Mouse (Mus musculus) T-helper 17 cell (primary cell): Measurements from ENCODE around the gene Phospho2.

Experiments
- in situ Hi-C, 2 experiments: fragments of 300-600 bp; cut with MboI, MseI; formaldehyde crosslinking; loops; 1 replicate in 1 of 2; 2 replicates in 1 of 2; pipeline ENCODE4 v1.15.1; 2025; ENCODE audit warnings: high pct_unique_total_duplicates in 2 of 2

The Phospho2 gene

DNA sequence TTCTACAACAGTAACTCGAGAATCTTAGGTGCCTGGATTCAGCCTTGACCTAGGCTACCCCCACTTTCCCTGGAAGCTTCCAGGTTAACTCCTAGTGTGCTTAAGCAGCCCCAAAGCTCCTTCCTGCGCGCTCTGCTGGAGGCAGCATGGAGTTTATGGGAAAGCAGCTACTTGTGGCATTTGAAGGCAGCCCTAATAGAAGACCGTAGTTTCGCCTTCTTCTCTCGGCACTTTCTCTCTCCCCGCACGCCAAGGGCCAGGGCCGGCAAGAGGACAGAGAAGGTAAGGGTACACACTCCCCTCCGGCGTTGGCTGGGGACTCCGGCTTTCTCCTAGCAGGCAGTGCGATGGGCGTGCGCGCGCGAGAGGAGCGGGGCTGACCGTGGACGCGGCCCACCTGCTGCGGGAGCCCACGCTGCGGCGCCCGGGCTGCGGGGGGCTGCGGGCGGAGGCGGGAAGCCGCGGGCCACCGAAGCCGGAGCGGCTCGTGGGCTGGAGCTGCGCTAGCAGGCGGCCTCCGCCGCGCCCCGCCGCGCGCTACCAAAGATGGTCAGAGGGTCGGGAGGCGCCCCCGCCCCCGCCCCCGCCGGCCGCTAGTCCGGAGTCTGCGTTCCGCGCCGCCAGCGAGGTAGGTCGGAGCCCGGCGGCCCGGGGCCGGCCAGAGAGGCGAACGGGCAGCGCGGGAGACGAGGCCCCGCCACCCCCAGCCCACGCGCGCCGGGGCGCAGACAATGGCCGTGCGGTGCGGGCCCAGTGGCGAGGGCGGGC is 33.1 kb downstream of the Phospho2 start:
- in situ Hi-C loops, result no loop called here

DNA sequence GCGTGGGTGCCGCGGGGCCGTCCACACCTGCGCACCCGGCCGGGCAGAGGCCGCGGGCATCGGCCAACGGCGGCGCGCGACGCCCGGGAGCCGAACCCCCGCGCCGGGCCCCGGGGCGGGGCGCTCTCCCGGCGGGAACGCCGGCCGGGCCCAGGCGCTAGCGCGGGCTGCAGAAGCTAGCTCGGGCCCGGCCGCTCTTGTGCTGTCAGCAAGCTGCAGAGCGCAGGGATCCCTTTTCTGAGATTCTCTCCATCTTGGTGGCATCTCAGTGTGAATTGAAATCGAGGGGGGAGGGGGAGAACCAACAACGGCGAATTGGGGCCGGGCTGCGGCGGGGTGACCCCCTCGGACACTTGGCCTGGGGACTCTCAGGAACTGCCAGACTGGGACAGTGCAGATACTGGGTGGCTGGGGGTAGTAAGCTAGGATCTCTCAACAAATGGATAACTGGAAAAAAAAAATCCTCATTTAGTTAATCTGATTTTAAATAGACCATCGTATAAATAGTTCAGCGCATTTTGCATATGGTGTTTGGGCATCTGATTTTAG is 33.8 kb downstream of the Phospho2 start:
- in situ Hi-C loops, result no loop called here

DNA sequence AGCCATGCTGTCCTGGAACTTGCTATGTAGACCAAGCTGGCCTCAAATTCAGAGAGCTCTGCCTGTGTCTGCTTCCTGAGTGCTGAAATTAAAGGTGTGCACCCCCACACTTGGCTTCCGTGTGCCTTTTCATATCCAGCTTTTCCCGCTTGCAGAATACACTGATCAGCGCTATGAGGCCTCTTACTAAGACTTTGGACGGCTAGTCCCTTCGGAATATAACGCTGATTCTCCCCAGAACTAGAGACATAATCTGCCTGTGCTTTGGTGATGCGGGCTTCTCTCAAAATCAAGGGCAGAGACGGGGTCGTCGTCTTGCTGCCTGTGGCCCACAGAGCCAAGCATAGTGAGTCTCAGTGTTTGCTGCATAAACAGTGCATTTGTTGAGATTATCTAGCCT is 36.5 kb downstream of the Phospho2 start:
- in situ Hi-C loops, result no loop called here

DNA sequence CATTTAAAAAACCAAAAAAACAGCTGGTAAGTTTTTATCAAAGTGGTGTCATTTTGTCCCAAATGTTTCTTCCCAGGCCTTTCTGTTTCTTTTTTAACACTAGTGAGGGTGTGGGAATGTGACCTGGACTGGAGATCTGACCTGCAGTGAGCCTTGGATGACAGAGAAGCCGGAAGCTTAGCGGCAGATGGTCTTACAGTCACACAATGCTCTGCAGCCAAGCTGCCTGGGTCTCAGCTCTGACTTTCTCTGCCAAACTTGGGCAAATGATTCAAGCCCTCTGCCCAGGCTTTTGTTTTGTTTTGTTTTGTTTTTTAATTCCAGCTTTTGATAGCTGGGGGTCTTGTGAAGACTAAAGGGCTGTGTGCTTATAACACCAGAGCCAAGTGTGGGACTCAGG is 37.0 kb downstream of the Phospho2 start:
- in situ Hi-C loops, result no loop called here

DNA sequence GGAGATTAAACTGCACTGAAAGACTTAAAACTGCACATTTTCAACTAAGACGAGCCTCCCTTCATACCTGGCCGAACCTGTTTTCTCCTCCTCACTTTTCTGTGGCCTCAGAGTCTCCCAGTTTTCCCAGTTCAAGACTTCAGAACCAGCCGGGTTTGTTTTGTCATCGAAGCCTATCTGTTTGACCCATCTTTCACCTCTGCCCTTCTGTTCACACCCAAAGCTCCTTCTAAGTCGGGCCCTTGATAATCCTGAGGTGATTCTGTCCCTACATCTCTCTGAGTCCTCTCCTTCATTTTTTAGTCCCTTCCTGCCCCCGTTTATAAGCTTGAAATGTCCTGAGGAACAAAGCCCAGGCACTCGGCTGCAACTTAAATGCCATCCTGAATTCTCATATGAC is 38.6 kb downstream of the Phospho2 start:
- in situ Hi-C loops, result no loop called here

DNA sequence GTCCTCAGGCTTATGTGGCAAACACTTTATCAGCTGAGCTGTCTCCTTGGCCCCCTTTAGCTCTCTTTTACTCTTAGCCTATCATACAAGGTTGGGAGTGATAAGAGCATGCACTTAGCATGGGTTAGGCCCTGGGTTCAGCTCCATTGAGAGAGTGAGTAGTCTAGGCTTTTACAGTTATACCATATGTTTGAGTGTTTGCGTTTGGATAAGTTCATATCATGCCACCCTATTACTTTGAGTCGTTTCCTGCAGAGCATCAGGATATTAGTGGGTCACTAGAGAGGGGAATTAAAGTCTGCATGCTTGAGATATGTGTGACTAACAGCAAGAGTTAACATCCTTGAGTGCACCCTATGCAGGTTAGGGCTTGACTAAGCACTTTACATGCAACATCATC is 40.3 kb downstream of the Phospho2 start:
- in situ Hi-C loops, result no loop called here

DNA sequence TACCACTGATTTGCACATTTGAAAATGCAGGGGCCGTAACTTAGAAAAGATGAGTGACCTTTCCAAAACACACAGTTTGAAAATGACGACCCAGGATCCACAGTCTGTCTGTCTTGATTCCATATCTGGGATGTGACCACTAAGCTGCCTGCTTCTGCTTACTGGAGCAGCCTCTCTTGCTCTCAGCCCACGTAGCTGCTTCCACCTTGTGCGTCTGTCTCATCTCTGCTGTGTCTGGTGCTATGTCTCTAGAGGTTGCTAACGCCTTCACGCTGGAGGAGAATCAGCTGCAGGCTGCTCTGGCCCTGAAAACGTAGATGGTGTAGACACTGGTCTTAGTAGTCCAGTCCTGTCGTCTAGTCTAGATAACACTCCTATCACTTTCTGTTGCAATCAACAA is 40.7 kb downstream of the Phospho2 start:
- in situ Hi-C loops, result no loop called here

DNA sequence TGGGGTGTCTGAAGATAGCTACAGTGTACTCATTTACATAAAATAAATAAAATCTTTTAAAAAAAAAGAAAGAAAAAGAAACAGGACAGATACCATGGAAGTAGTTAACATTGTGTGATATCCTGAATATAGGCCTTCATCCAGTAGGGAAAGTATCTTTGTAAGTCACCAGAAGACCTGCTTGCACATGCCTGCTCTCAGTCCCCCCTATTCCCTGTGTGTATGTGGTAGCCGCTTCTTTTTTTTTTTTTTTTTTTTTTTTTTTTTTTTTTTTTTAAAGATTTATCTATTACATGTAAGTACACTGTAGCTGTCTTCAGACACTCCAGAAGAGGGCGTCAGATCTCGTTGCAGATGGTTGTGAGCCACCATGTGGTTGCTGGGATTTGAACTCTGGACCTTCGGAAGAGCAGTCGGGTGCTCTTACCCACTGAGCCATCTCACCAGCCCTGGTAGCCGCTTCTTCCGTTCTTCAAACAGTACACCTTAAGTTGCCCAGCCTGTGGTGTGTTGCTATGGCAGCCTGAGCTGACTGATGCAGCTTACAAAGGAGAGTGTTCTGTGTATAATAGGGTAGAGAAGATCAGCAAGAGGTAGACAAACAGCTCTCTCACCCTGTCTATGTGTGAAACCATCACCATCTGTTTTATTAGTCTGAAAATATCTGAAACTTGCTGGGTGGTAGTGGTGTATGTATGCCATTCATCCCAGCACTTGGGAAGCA is 48.0 kb downstream of the Phospho2 start:
- in situ Hi-C loops, result no loop called here

DNA sequence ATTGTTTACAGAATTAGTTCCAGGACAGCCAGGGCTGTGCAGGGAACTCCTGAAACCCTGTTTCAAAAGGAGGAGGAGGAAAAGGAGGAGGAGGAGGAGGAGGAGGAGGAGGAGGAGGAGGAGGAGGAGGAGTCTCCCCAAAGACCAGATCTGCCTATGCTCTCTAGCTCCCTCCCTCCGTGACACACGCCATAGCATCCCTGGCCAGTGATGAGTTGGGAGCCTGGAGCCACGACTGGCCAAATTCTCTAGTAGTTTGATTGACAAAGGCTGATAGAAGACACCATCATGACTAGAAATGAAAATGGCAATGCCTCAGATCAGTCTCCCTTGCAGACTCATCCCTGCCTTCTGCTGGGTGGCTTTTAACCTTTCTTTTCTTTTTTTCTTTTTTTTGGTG is 48.6 kb downstream of the Phospho2 start:
- in situ Hi-C loops, result no loop called here

DNA sequence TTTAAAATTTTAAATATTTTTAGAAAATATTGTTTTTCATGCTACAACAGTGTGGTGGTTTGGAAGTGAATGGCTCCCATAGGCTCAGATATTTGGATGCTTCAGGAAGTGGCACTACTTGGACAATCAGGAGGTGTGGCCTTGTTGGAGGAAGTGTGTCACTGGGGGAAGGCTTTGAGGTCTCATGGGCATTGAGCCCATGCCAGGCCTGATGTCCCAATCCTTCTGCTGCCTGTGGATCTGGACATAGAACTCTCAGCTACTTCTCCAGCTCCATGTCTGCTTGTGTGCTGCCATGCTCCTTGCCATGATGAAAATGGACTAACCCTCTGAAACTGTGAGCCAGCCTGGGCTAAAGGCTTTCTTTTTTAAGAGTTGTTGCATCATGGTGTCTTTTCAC is 49.3 kb downstream of the Phospho2 start:
- in situ Hi-C loops, result no loop called here

DNA sequence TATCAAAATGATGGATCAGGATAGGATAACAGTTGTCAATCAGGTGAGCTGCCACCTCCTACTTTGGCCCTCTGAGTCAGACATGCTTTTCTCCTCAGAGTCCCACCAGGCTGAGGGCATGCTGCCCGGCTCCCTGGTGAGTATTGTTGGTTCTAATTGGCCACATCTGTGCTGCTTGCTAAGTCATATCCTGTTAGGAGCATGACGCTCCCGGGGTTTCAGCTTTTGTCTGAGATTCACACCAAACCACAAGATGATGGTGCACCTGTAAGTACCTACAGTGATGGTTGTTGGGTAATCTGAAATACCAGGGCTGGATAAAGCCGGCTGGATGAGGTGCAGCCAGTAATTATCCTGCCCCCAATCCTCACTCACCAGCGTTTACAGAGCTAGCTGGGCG is 50.8 kb downstream of the Phospho2 start:
- in situ Hi-C loops, result no loop called here

DNA sequence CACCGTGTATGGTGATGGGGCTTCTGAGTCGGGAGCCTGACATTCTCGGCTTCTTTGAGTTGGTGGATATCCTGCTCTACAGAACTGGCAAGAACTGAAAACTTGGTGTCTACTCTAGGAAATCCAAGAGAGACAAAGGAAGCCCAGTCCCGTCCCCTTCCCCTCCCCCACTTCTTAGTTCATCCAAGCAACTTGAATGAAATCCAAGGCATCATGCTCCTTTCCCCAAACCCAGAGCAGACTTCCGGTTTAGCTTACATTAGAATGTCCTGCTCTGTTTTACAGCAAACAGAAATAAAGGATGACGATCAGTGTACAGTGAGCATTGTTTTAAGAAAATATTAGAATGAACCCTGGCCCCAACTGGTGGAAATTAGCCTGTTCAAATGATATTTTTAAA is 59.8 kb downstream of the Phospho2 start:
- in situ Hi-C loops, result no loop called here
